Mouse (Mus musculus): ENCODE results near the gene Olfr323. TPM values are rescaled to one million over a fixed set of nuclear protein-coding genes. Genes with fewer than 3 reads are reported as not detected.
A peak's percentile ranks its signal among the peaks of the same experiment; 100 is the strongest.

The Olfr323 gene
- total RNA-seq, 2 experiments from 2014 or later = 0.15 TPM; not detected in 1

GRCm38 (mm10) chr11:58604688-58605087 lies 25.6 kb downstream of the Olfr323 start:
- no peak for DNase-seq (ENCODE audit: low spot score in 2 of 2)

- DNase-seq (ENCODE audit: low spot score in 2 of 2) = no peak
Measured at GRCm38 (mm10) chr11:58602800-58603560, 27.3 kb downstream of the Olfr323 start.

GRCm38 (mm10) chr11:58602062-58602461 lies 28.2 kb downstream of the Olfr323 start:
- no peak for DNase-seq (ENCODE audit: low spot score in 2 of 2)

- no peak for DNase-seq (ENCODE audit: low spot score in 2 of 2)
Measured at GRCm38 (mm10) chr11:58597837-58598236, 32.5 kb downstream of the Olfr323 start.

GRCm38 (mm10) chr11:58594814-58595213 lies 35.5 kb downstream of the Olfr323 start, which contains the start of gene Olfr324:
Gene Olfr324 (plus strand): TSS chr11:58595114.
- DNase-seq (ENCODE audit: low spot score in 2 of 2) = no peak

GRCm38 (mm10) chr11:58588620-58589250 lies 41.6 kb downstream of the Olfr323 start:
- DNase-seq (ENCODE audit: low spot score in 2 of 2) = no peak

GRCm38 (mm10) chr11:58587898-58588348 lies 42.4 kb downstream of the Olfr323 start:
- DNase-seq (ENCODE audit: low spot score in 2 of 2) = peak in 1 of 2 experiments; percentile 32

- peak; percentile 28 to 69 for DNase-seq (ENCODE audit: low spot score in 2 of 2)
Measured at GRCm38 (mm10) chr11:58578636-58579035, 51.7 kb downstream of the Olfr323 start.

- DNase-seq (ENCODE audit: low spot score in 2 of 2) = no peak
Measured at GRCm38 (mm10) chr11:58577430-58577829, 52.9 kb downstream of the Olfr323 start, which contains the start of gene Olfr325. Gene Olfr325 (plus strand): TSS chr11:58577730.

Other genes starting within 250 kb of the Olfr323 start
- not detected for gene 1810065E05Rik, start 209.4 kb downstream of the Olfr323 start, total RNA-seq (2021)
- gene Gm12253, start 197.9 kb downstream of the Olfr323 start, total RNA-seq (2021) = not detected
- not detected for gene Lypd9, start 177.6 kb downstream of the Olfr323 start, total RNA-seq (2021)
- not detected for gene Olfr30, start 168.2 kb downstream of the Olfr323 start, total RNA-seq (2021)
- gene Olfr332, start 137.9 kb downstream of the Olfr323 start, total RNA-seq (2021) = not detected
- not detected for gene Olfr331, start 127.9 kb downstream of the Olfr323 start, total RNA-seq (2021)
- not detected for gene Olfr330, start 95.7 kb downstream of the Olfr323 start, total RNA-seq (2021)
- not detected for gene Olfr329-ps, start 84.1 kb downstream of the Olfr323 start, total RNA-seq (2021)
- under 1 TPM; 0.10 to 0.18 TPM for gene Olfr328, start 74.9 kb downstream of the Olfr323 start, total RNA-seq (2021)
- gene Olfr224, start 59.9 kb downstream of the Olfr323 start, total RNA-seq (2021) = not detected
- gene Olfr325, start 52.8 kb downstream of the Olfr323 start, total RNA-seq (2021) = not detected
- gene Olfr324, start 35.4 kb downstream of the Olfr323 start, total RNA-seq (2021) = not detected
- gene 2210407C18Rik, start 14.4 kb downstream of the Olfr323 start, total RNA-seq (2021) = not detected
- not detected for gene Trim58, start 10.0 kb upstream of the Olfr323 start, total RNA-seq (2021)
- gene Olfr322, start 28.3 kb upstream of the Olfr323 start, total RNA-seq (2021) = not detected
- not detected for gene Olfr320, start 50.6 kb upstream of the Olfr323 start, total RNA-seq (2021)
- not detected for gene Olfr319, start 68.7 kb upstream of the Olfr323 start, total RNA-seq (2021)
- under 1 TPM in 1 of 2 experiments, not detected in 1; 0.08 TPM for gene Olfr318, start 93.5 kb upstream of the Olfr323 start, total RNA-seq (2021)
- gene Olfr317, start 108.7 kb upstream of the Olfr323 start, total RNA-seq (2021) = under 1 TPM in 1 of 2 experiments, not detected in 1; 0.10 TPM
- gene Olfr316, start 122.2 kb upstream of the Olfr323 start, total RNA-seq (2021) = 1 to 10 TPM; 1.1 to 1.4 TPM
- gene Olfr315, start 142.7 kb upstream of the Olfr323 start, total RNA-seq (2021) = not detected
- gene Olfr314, start 152.5 kb upstream of the Olfr323 start, total RNA-seq (2021) = not detected
- 1 to 10 TPM; 8.4 to 8.6 TPM for gene Fam183b, start 171.5 kb upstream of the Olfr323 start, total RNA-seq (2021)
- gene Olfr313, start 184.5 kb upstream of the Olfr323 start, total RNA-seq (2021) = not detected
- gene Olfr312, start 198.7 kb upstream of the Olfr323 start, total RNA-seq (2021) = not detected
- not detected for gene Olfr311, start 208.8 kb upstream of the Olfr323 start, total RNA-seq (2021)
- 10 to 100 TPM; 16.8 to 17.6 TPM for gene Gm12258, start 216.7 kb upstream of the Olfr323 start, total RNA-seq (2021)
- 10 to 100 TPM; 12.2 to 13.2 TPM for gene 2810021J22Rik, start 236.7 kb upstream of the Olfr323 start, total RNA-seq (2021)

Measured in layer of hippocampus, adult 18-20 months (tissue).